Mouse (Mus musculus): ENCODE measurements around the gene Creg2. TPM values are rescaled to one million over a fixed set of nuclear protein-coding genes. Genes with fewer than 3 reads are reported as not detected.

Creg2 gene
- 1 to 10 TPM in 8 of 26 experiments, under 1 TPM in 18; 0.18 to 2.2 (median 0.68) TPM for total RNA-seq (2018; cell fraction: chromatin; rRNA removed)
- total RNA-seq (2018; cell fraction: cytosol; rRNA removed) = 1 to 10 TPM; 2.3 to 5.3 (median 3.8) TPM
- 1 to 10 TPM in 24 of 26 experiments, under 1 TPM in 2; 0.41 to 5.3 (median 2.3) TPM for total RNA-seq (2018; cell fraction: nucleus; rRNA removed)
- polyA plus RNA-seq (2018) = 2.5 to 4.1 TPM (median 2.7 TPM) in 3 replicates

DNA sequence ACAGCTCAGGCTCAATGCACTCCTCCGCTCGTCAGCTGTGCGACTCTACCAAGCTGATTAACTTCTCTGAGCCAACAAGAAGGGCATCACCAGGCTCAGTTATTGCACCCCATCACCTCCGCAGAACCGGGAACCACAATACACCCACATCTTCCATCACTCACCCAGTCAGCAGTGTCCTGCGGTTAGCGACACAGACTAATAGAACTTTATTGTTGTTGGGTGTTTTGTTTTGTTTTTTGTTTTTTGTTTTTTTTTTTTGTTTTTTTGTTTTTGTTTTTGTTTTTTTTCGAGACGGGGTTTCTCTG, at the start of gene Creg2:
Gene Creg2 (minus strand): TSS at position 234 of the 308 bp plus-strand sequence.
- Histone ChIP-seq H3K79me2 (ENCODE audit: inconsistent target) (no peaks in the 10 kb centered on the region), H3K27ac (no peak within 1 kb of the TSS), H3K36me3 (ENCODE audit: inconsistent target) (no peaks in the 10 kb centered on the region), H3K4me3 (ENCODE audit: inconsistent target) (peak within 1 kb of the TSS; percentile 40)
- WGBS (ENCODE audit: missing documents) = 46% methylated on average over 8 of the region's 9 CpGs

GRCm38 (mm10) chr1:39700599-39701273, 49.5 kb upstream of the Creg2 start:
- WGBS (ENCODE audit: missing documents) = 93% methylated on average over 6 of the region's 7 CpGs
- Histone ChIP-seq H3K36me3 (ENCODE audit: inconsistent target) (no peaks in the 10 kb centered on the region), H3K79me2 (ENCODE audit: inconsistent target) (no peaks in the 10 kb centered on the region), H3K27ac (no peak overlapping the region), H3K4me3 (ENCODE audit: inconsistent target) (no peak overlapping the region)

- no peaks in the 10 kb centered on the region for H3K36me3 ChIP-seq (ENCODE audit: inconsistent target)
- WGBS (ENCODE audit: missing documents) = 69% methylated on average over 6 of the region's 6 CpGs
- H3K4me3 ChIP-seq (ENCODE audit: inconsistent target) = no peak overlapping the region
- no peaks in the 10 kb centered on the region for H3K79me2 ChIP-seq (ENCODE audit: inconsistent target)
- H3K27ac ChIP-seq = no peak overlapping the region
These were observed 47.2 kb upstream of the Creg2 start for GRCm38 (mm10) chr1:39698456-39698855.

GRCm38 (mm10) chr1:39695198-39695597, 43.9 kb upstream of the Creg2 start:
- H3K36me3 ChIP-seq (ENCODE audit: inconsistent target) = no peaks in the 10 kb centered on the region
- no peak overlapping the region for H3K4me3 ChIP-seq (ENCODE audit: inconsistent target)
- 84% methylated on average over 4 of the region's 4 CpGs for WGBS (ENCODE audit: missing documents)
- H3K27ac ChIP-seq = no peak overlapping the region
- H3K79me2 ChIP-seq (ENCODE audit: inconsistent target) = no peaks in the 10 kb centered on the region

GRCm38 (mm10) chr1:39694756-39695155, 43.5 kb upstream of the Creg2 start:
- H3K36me3 ChIP-seq (ENCODE audit: inconsistent target) = no peaks in the 10 kb centered on the region
- no peaks in the 10 kb centered on the region for H3K79me2 ChIP-seq (ENCODE audit: inconsistent target)
- no peak overlapping the region for H3K4me3 ChIP-seq (ENCODE audit: inconsistent target)
- no peak overlapping the region for H3K27ac ChIP-seq
- WGBS (ENCODE audit: missing documents) = 82% methylated on average over 7 of the region's 7 CpGs

DNA sequence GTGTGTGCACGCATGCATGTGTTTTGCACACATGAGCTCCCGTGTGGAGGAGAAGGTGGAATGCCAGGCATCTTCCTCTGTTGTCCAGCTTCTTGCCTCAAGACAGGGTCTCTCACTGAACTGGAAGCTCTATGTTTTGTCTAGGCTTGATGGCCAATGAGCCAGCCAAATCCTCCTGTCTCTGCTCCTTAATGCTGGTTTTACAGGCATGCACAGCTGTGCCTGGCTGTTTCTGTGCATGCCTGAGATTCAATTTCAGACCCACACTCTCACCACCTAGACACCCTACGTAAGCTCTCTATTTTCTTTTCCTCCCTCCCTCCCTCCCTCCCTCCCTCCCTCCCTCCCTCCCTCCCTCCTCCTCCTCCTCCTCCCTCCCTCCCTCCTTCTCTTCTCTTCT, 40.7 kb upstream of the Creg2 start:
- no peaks in the 10 kb centered on the region for H3K79me2 ChIP-seq (ENCODE audit: inconsistent target)
- 91% methylated on average over 2 of the region's 3 CpGs for WGBS (ENCODE audit: missing documents)
- H3K4me3 ChIP-seq (ENCODE audit: inconsistent target) = no peak overlapping the region
- H3K36me3 ChIP-seq (ENCODE audit: inconsistent target) = no peaks in the 10 kb centered on the region
- no peak overlapping the region for H3K27ac ChIP-seq

- Histone ChIP-seq H3K36me3 (ENCODE audit: inconsistent target) (no peaks in the 10 kb centered on the region), H3K79me2 (ENCODE audit: inconsistent target) (no peaks in the 10 kb centered on the region), H3K27ac (no peak overlapping the region), H3K4me3 (ENCODE audit: inconsistent target) (no peak overlapping the region)
- 83% methylated on average over 4 of the region's 4 CpGs for WGBS (ENCODE audit: missing documents)
These were observed 39.8 kb upstream of the Creg2 start for GRCm38 (mm10) chr1:39691061-39691460.

DNA sequence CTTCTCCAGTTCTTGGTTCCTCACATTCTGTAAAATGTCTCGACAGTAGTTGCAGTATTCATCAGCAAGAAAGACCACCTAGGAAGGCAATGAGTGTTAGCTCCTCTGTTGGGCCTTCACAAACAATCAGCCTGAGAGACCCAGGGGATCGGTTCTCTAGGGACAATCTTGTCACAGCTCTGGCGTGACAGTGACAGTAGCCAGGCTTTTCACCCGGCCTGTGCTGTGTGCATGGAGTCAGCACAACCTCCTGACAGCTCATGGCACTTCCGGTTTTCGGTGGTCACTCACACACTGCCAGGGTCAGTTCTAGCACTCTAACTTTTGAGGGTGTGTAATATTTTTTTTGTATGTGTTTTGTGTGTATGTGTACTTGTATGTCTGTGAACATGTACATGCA, 37.3 kb upstream of the Creg2 start:
- no peak overlapping the region for H3K27ac ChIP-seq
- no peak overlapping the region for H3K4me3 ChIP-seq (ENCODE audit: inconsistent target)
- H3K36me3 ChIP-seq (ENCODE audit: inconsistent target) = no peaks in the 10 kb centered on the region
- WGBS (ENCODE audit: missing documents) = 77% methylated on average over 6 of the region's 6 CpGs
- H3K79me2 ChIP-seq (ENCODE audit: inconsistent target) = no peaks in the 10 kb centered on the region

GRCm38 (mm10) chr1:39687279-39687678, 36.0 kb upstream of the Creg2 start:
- WGBS (ENCODE audit: missing documents) = 66% methylated on average over 9 of the region's 9 CpGs
- Histone ChIP-seq H3K36me3 (ENCODE audit: inconsistent target) (no peaks in the 10 kb centered on the region), H3K79me2 (ENCODE audit: inconsistent target) (no peaks in the 10 kb centered on the region), H3K4me3 (ENCODE audit: inconsistent target) (no peak overlapping the region), H3K27ac (no peak overlapping the region)

DNA sequence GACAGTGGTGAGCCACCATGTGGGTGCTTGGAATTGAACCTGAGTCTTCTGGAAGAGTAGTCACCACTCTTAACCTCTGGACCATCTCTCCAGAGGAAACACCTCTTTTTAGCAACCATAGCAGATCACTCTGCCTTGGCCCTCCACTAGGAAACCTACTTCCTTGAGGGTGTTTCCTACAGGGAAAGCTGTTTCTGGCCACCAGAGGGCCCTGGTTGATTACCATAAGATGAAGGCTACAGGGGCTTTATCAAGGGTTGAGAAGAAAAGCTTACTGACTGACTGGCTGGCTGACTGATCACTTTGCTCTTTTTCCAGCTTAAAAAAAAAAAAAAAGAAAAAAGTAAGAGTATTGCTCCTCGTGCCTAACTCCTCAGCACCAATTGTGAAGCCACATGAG, 34.6 kb upstream of the Creg2 start:
- no peak overlapping the region for H3K27ac ChIP-seq
- H3K4me3 ChIP-seq (ENCODE audit: inconsistent target) = no peak overlapping the region
- WGBS (ENCODE audit: missing documents) = 0% methylated on average over 1 of the region's 1 CpGs
- H3K79me2 ChIP-seq (ENCODE audit: inconsistent target) = no peaks in the 10 kb centered on the region
- no peaks in the 10 kb centered on the region for H3K36me3 ChIP-seq (ENCODE audit: inconsistent target)

DNA sequence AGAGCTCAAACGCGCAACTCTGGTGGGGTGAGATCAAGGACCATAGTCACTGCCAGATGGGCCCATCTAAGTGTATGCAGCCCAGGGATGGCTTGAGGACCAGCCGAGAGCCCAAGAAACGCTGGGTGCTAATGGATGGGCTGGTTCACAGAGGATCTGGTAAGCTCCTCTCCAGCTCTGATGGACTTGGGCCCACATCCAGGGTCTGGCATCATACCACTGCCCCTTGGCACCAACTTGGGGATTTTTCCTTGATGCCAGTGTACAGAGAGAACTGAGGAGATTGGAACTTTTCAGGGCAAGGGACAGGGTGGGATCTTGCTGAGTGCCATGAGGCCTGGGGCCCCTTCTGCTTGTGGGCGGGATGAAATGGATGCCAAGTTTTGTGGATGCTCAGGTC, 30.4 kb upstream of the Creg2 start:
- Histone ChIP-seq H3K4me3 (ENCODE audit: inconsistent target) (no peak overlapping the region), H3K79me2 (ENCODE audit: inconsistent target) (no peaks in the 10 kb centered on the region), H3K27ac (no peak overlapping the region), H3K36me3 (ENCODE audit: inconsistent target) (no peaks in the 10 kb centered on the region)
- 98% methylated on average over 5 of the region's 5 CpGs for WGBS (ENCODE audit: missing documents)

- Histone ChIP-seq H3K36me3 (ENCODE audit: inconsistent target) (no peaks in the 10 kb centered on the region), H3K27ac (no peak overlapping the region), H3K79me2 (ENCODE audit: inconsistent target) (no peaks in the 10 kb centered on the region), H3K4me3 (ENCODE audit: inconsistent target) (no peak overlapping the region)
- WGBS (ENCODE audit: missing documents) = 86% methylated on average over 6 of the region's 6 CpGs
These were observed 29.3 kb upstream of the Creg2 start for GRCm38 (mm10) chr1:39680546-39680945.

DNA sequence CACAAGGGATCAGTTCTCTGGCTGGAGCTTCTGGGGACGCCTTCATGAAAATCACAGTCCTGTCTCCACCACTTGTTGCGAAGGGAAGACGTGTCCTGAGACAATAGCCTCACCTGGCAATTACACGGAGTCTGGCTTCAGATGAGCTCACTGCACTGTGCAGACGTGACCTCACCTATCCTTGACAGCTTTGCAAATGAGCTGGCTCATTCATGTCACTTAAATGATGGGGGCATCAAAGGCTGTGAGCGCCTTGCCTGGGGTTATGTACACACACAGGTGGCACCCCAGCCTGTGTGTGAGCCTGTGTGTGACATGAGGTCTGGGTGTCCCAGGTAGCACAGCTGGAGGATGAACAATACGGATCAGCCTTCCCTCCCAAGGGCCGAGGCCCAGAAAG, 27.6 kb upstream of the Creg2 start:
- Histone ChIP-seq H3K79me2 (ENCODE audit: inconsistent target) (no peaks in the 10 kb centered on the region), H3K27ac (no peak overlapping the region), H3K4me3 (ENCODE audit: inconsistent target) (no peak overlapping the region), H3K36me3 (ENCODE audit: inconsistent target) (no peaks in the 10 kb centered on the region)
- WGBS (ENCODE audit: missing documents) = 94% methylated on average over 8 of the region's 8 CpGs

DNA sequence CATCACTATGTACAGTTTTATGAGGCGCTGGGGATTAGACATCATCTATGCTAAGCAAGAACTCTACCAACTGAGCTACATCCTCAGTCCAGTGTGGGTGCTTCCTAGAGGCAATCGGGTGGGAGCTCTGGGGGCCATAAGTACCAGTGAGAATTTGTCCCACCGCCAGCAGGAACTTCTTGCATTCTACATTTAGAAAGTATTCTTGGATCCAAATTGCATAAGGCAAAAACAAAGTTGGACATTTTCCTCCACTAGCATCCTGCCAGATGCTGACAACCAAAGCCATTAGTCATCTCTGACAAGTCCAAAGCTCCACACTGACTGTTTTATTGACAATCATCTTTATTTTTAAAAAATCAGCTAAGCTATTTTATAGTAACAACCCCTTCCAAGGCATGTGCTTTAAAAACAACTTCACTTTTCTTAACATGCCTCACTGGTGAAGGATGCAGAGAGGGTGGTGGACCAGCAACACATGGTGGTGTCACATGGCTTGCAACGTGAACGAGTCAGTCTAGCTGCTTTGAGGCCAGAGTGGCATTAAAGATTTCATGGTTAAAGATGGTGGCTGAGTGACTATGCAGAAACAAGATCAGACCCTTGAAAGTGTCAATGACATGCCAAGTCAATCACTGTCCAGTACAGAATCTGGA, 25.1 kb upstream of the Creg2 start:
- H3K79me2 ChIP-seq (ENCODE audit: inconsistent target) = no peaks in the 10 kb centered on the region
- H3K27ac ChIP-seq = no peak overlapping the region
- WGBS (ENCODE audit: missing documents) = 92% methylated on average over 5 of the region's 5 CpGs
- no peak overlapping the region for H3K4me3 ChIP-seq (ENCODE audit: inconsistent target)
- no peaks in the 10 kb centered on the region for H3K36me3 ChIP-seq (ENCODE audit: inconsistent target)

- Histone ChIP-seq H3K4me3 (ENCODE audit: inconsistent target) (no peak overlapping the region), H3K36me3 (ENCODE audit: inconsistent target) (no peaks in the 10 kb centered on the region), H3K79me2 (ENCODE audit: inconsistent target) (no peaks in the 10 kb centered on the region), H3K27ac (no peak overlapping the region)
- WGBS (ENCODE audit: missing documents) = 95% methylated on average over 9 of the region's 9 CpGs
These were observed 21.3 kb upstream of the Creg2 start for GRCm38 (mm10) chr1:39672362-39673105.

Data from macrophage (primary cell).